Mouse (Mus musculus) layer of hippocampus, adult 9-11 months (tissue): Measurements from ENCODE around the gene Gm20422.

Experiments
- DNase-seq: peaks from one replicate; pipeline ENCODE4 v3.0.0; 2022

Gm20422 gene

GRCm38 (mm10) chr8:69774503-69775148 is at the start of gene Gm20422:
Gm20422 (minus strand) TSS chr8:69774886.
- DNase-seq = peak; percentile 96

GRCm38 (mm10) chr8:69822386-69823191 is 47.9 kb upstream of the Gm20422 start, which contains the start of gene Lpar2:
Lpar2 (plus strand) TSS chr8:69822429.
- no peak for DNase-seq

- DNase-seq = no peak
These were observed 47.3 kb upstream of the Gm20422 start for GRCm38 (mm10) chr8:69821971-69822385.

- DNase-seq = no peak
These were observed 45.8 kb upstream of the Gm20422 start for GRCm38 (mm10) chr8:69820466-69820865.

- DNase-seq = no peak
These were observed 40.7 kb upstream of the Gm20422 start for GRCm38 (mm10) chr8:69815396-69815795.

GRCm38 (mm10) chr8:69814881-69815280 is 40.2 kb upstream of the Gm20422 start:
- DNase-seq = no peak

GRCm38 (mm10) chr8:69809820-69810219 is 35.1 kb upstream of the Gm20422 start:
- DNase-seq = no peak

GRCm38 (mm10) chr8:69808864-69809403 is 34.2 kb upstream of the Gm20422 start:
- peak; percentile 57 for DNase-seq

- DNase-seq = peak; percentile 61
These were observed 33.6 kb upstream of the Gm20422 start, which contains the start of gene Gmip for GRCm38 (mm10) chr8:69808094-69808863. Gmip (plus strand) TSS chr8:69808679.

- no peak for DNase-seq
These were observed 32.5 kb upstream of the Gm20422 start for GRCm38 (mm10) chr8:69807236-69807635.

- no peak for DNase-seq
These were observed 30.8 kb upstream of the Gm20422 start for GRCm38 (mm10) chr8:69805491-69805890.

- DNase-seq = no peak
These were observed 30.4 kb upstream of the Gm20422 start for GRCm38 (mm10) chr8:69805086-69805485.

GRCm38 (mm10) chr8:69804537-69804936 is 29.9 kb upstream of the Gm20422 start:
- no peak for DNase-seq

- no peak for DNase-seq
These were observed 28.7 kb upstream of the Gm20422 start for GRCm38 (mm10) chr8:69803366-69803765.

- DNase-seq = peak; percentile 0
These were observed 27.5 kb upstream of the Gm20422 start for GRCm38 (mm10) chr8:69802216-69802615.

- DNase-seq = peak; percentile 1
These were observed 27.1 kb upstream of the Gm20422 start for GRCm38 (mm10) chr8:69801796-69802195.

- peak; percentile 0 for DNase-seq
These were observed 25.3 kb upstream of the Gm20422 start for GRCm38 (mm10) chr8:69799946-69800345.

GRCm38 (mm10) chr8:69799261-69799660 is 24.6 kb upstream of the Gm20422 start:
- DNase-seq = peak; percentile 4

GRCm38 (mm10) chr8:69797661-69798060 is 23.0 kb upstream of the Gm20422 start:
- DNase-seq = peak; percentile 1

GRCm38 (mm10) chr8:69796721-69797345 is 22.1 kb upstream of the Gm20422 start:
- peak; percentile 0 for DNase-seq

- DNase-seq = peak; percentile 0
These were observed 20.2 kb upstream of the Gm20422 start for GRCm38 (mm10) chr8:69794901-69795300.

- peak; percentile 1 for DNase-seq
These were observed 19.4 kb upstream of the Gm20422 start for GRCm38 (mm10) chr8:69794096-69794495.
